Comparison of ENCODE assay signal across 8 mouse cellular contexts in genomic region chr2:121170980-121171742, GRCm38 (mm10). TPM values are rescaled to one million over a fixed set of nuclear protein-coding genes. Genes with fewer than 3 reads are reported as not detected.
A peak's percentile ranks its signal among the peaks of the same experiment; 100 is the strongest.
DNase-seq lines count a peak whose midpoint lies in the region; ATAC-seq and TF ChIP-seq lines count a peak whose summit lies in the region.

TSS of gene Zscan29 (minus strand) at chr2:121171125.

- peak within 1 kb of the TSS; percentile 83 for H3K27ac ChIP-seq in heart, embryonic 12.5 days (ENCODE audit: poor library complexity, severe bottlenecking)
- peak within 1 kb of the TSS; percentile 87 for H3K27ac ChIP-seq in kidney, postnatal 0 days
- H3K27ac ChIP-seq in liver, embryonic 11.5 days (ENCODE audit: low read depth, low read length), result peak within 1 kb of the TSS; percentile 84
- H3K27ac ChIP-seq in stomach, embryonic 14.5 days (ENCODE audit: low read length), result peak within 1 kb of the TSS; percentile 66

- under 1% methylated on average over 65 of the region's 66 CpGs for WGBS in heart, embryonic 12.5 days
- under 1% methylated on average over 63 of the region's 66 CpGs for WGBS in kidney, postnatal 0 days
- under 1% methylated on average over 66 of the region's 66 CpGs for WGBS in liver, embryonic 11.5 days
- under 1% methylated on average over 66 of the region's 66 CpGs for WGBS in stomach, embryonic 14.5 days

- peak within 1 kb of the TSS; percentile 90 for H3K4me2 ChIP-seq in heart, embryonic 12.5 days
- peak within 1 kb of the TSS; percentile 60 for H3K4me2 ChIP-seq in kidney, postnatal 0 days (ENCODE audit: low read length)
- H3K4me2 ChIP-seq in liver, embryonic 11.5 days, result peak within 1 kb of the TSS; percentile 99
- H3K4me2 ChIP-seq in stomach, embryonic 14.5 days (replicated peaks; ENCODE audit: low read depth, low read length), result peak within 1 kb of the TSS; percentile 88

- H3K36me3 ChIP-seq in heart, embryonic 12.5 days, result peaks cover 31% of the 10 kb centered on the region
- H3K36me3 ChIP-seq in kidney, postnatal 0 days (ENCODE audit: insufficient read depth, low read length), result peaks cover 13% of the 10 kb centered on the region
- peaks cover 11% of the 10 kb centered on the region; the same call in 1 of the 2 replicates for H3K36me3 ChIP-seq in liver, embryonic 11.5 days (ENCODE audit: control insufficient read depth, insufficient read depth, low read length)
- H3K36me3 ChIP-seq in stomach, embryonic 14.5 days (ENCODE audit: control insufficient read depth, insufficient read depth, low read length), result peaks cover 16% of the 10 kb centered on the region

- peak; percentile 85 for ATAC-seq in erythroblast, adult 5-6 weeks (replicated peaks; ENCODE audit: low FRiP score, poor library complexity, severe bottlenecking)
- peak; percentile 94 for ATAC-seq in heart, embryonic 12.5 days (ENCODE audit: insufficient number of reproducible peaks, low FRiP score)
- ATAC-seq in kidney, postnatal 0 days (replicated peaks; ENCODE audit: low FRiP score, low read depth), result peak; percentile 93
- peak; percentile 95 for ATAC-seq in liver, embryonic 11.5 days (replicated peaks; ENCODE audit: low FRiP score)
- peak; percentile 93 for ATAC-seq in stomach, embryonic 14.5 days (ENCODE audit: insufficient number of reproducible peaks, insufficient read depth, low FRiP score, low read depth)

- H3K9me3 ChIP-seq in heart, embryonic 12.5 days (replicated peaks), result no peaks in the 10 kb centered on the region
- no peaks in the 10 kb centered on the region for H3K9me3 ChIP-seq in kidney, postnatal 0 days (replicated peaks; ENCODE audit: low read length)
- no peaks in the 10 kb centered on the region for H3K9me3 ChIP-seq in liver, embryonic 11.5 days (ENCODE audit: control insufficient read depth, low read length)
- no peaks in the 10 kb centered on the region for H3K9me3 ChIP-seq in stomach, embryonic 14.5 days (ENCODE audit: control insufficient read depth, low read depth, low read length)

- no peak; the same call in 1 of the 2 replicates for TF ChIP-seq CTCF in kidney, postnatal 0 days (IDR thresholded peaks at IDR 0.05; ENCODE audit: low read depth)

- no peaks in the 10 kb centered on the region for H3K27me3 ChIP-seq in heart, embryonic 12.5 days (replicated peaks)
- H3K27me3 ChIP-seq in kidney, postnatal 0 days (ENCODE audit: insufficient read depth, low read length), result no peaks in the 10 kb centered on the region
- H3K27me3 ChIP-seq in liver, embryonic 11.5 days (replicated peaks; ENCODE audit: control insufficient read depth, insufficient read depth, low read length), result no peaks in the 10 kb centered on the region
- no peaks in the 10 kb centered on the region for H3K27me3 ChIP-seq in stomach, embryonic 14.5 days (ENCODE audit: control insufficient read depth, insufficient read depth, low read length)

- peak within 1 kb of the TSS; percentile 69 for H3K4me3 ChIP-seq in heart, embryonic 12.5 days
- peak within 1 kb of the TSS; percentile 69 for H3K4me3 ChIP-seq in kidney, postnatal 0 days (replicated peaks; ENCODE audit: low read depth, low read length)
- peak within 1 kb of the TSS; percentile 86 for H3K4me3 ChIP-seq in liver, embryonic 11.5 days (ENCODE audit: low read depth, low read length)
- peak within 1 kb of the TSS; percentile 93 for H3K4me3 ChIP-seq in stomach, embryonic 14.5 days (ENCODE audit: low read depth, low read length)

- H3K9ac ChIP-seq in heart, embryonic 12.5 days, result peak within 1 kb of the TSS; percentile 79
- H3K9ac ChIP-seq in kidney, postnatal 0 days (ENCODE audit: low read depth, low read length), result peak within 1 kb of the TSS; percentile 69
- H3K9ac ChIP-seq in liver, embryonic 11.5 days (ENCODE audit: low read depth, low read length), result peak within 1 kb of the TSS; percentile 83
- peak within 1 kb of the TSS; percentile 52 for H3K9ac ChIP-seq in stomach, embryonic 14.5 days (replicated peaks; ENCODE audit: low read depth, low read length)

- peak; percentile 89 to 91 for DNase-seq in B cell, adult 2 months
- peak; percentile 94 for DNase-seq in brain, adult 2 months (ENCODE audit: low read depth, low spot score)
- DNase-seq in kidney, postnatal 0 days (ENCODE audit: low spot score), result peak; percentile 95
- peak; percentile 86 for DNase-seq in liver, embryonic 11.5 days (ENCODE audit: low spot score)
- DNase-seq in naive thymus-derived CD4-positive, alpha-beta T cell, adult 2 months (ENCODE audit: low read depth), result peak; percentile 92

- H3K4me1 ChIP-seq in heart, embryonic 12.5 days (replicated peaks), result peaks cover 18% of the 10 kb centered on the region
- no peaks in the 10 kb centered on the region; the same call in 1 of the 2 replicates for H3K4me1 ChIP-seq in kidney, postnatal 0 days (replicated peaks; ENCODE audit: insufficient read depth, low read length)
- peaks cover 20% of the 10 kb centered on the region for H3K4me1 ChIP-seq in liver, embryonic 11.5 days (replicated peaks; ENCODE audit: control insufficient read depth, insufficient read depth, low read length)
- peaks cover 14% of the 10 kb centered on the region for H3K4me1 ChIP-seq in stomach, embryonic 14.5 days (ENCODE audit: control insufficient read depth, insufficient read depth, low read length)

RNA-seq across cellular contexts. Expression of gene Zscan29, which starts in this region (rescaled TPM):
- total RNA-seq in erythroblast, adult 5-6 weeks (2015; ENCODE audit: low replicate concordance), result 8.8 and 13.3 TPM in 2 replicates
- 11.3 and 12.9 TPM in 2 replicates for total RNA-seq in erythroblast, adult 5-6 weeks (2017; ENCODE audit: low replicate concordance)
- 6.8 and 7.9 TPM in 2 replicates for polyA plus RNA-seq in heart, embryonic 12.5 days (2016; fragmentation: Nextera tagmentation; extraction: Ambion mirVana)
- polyA plus RNA-seq in kidney, postnatal 0 days (2015; fragmentation: Nextera tagmentation; extraction: Ambion mirVana), result 10.6 and 10.8 TPM in 2 replicates
- 7.6 and 8.8 TPM in 2 replicates for polyA plus RNA-seq in liver, embryonic 11.5 days (2014; fragmentation: Nextera tagmentation; extraction: Ambion mirVana)
- polyA plus RNA-seq in stomach, embryonic 14.5 days (2014; fragmentation: Nextera tagmentation; extraction: Ambion mirVana), result 12.2 and 12.9 TPM in 2 replicates

Comparison
In these comparisons a context has a peak if more than half of its experiments do, and no peak if none do; other contexts are left out.
1. Peak in every context shown above with its lines: DNase-seq, ATAC-seq, H3K4me3 ChIP-seq and H3K27ac ChIP-seq.